Mouse (Mus musculus) C2C12 (cell line): ENCODE results near the gene Rabgap1l. TPM values are rescaled to one million over a fixed set of nuclear protein-coding genes. Genes with fewer than 3 reads are reported as not detected.

Source experiments
- H3K27me3 ChIP-seq: one replicate; pipeline ENCODE4 v1.6.1; 2011; ENCODE audit not compliant: control insufficient read depth, insufficient read depth, insufficient read length
- H3K36me3 ChIP-seq: one replicate; pipeline ENCODE4 v1.6.1; 2011; ENCODE audit not compliant: control insufficient read depth, insufficient read depth
- H3K4me3 ChIP-seq: one replicate; pipeline ENCODE4 v1.5.1; 2011; ENCODE audit warnings: mild to moderate bottlenecking, control low read depth; ENCODE audit not compliant: poor library complexity, insufficient read depth, severe bottlenecking
- H3K79me2 ChIP-seq: one replicate; pipeline ENCODE4 v1.6.1; 2011; ENCODE audit not compliant: control insufficient read depth, insufficient read depth
- H3K79me3 ChIP-seq: one replicate; pipeline ENCODE4 v1.6.1; 2011; ENCODE audit warnings: low read depth, control low read depth
- H3ac ChIP-seq: one replicate; pipeline ENCODE3; 2011; ENCODE audit warnings: low read depth; ENCODE audit not compliant: control insufficient read depth, insufficient read length
- CEBPB ChIP-seq: IDR thresholded peaks from one replicate; pipeline ENCODE4 v1.6.1; 2011; ENCODE audit warnings: low read depth, mild to moderate bottlenecking, control low read depth, moderate library complexity
- CTCF ChIP-seq: IDR thresholded peaks from one replicate; pipeline ENCODE4 v1.5.1; 2011; ENCODE audit not compliant: control insufficient read depth, insufficient read depth, insufficient read length
- FOSL1 ChIP-seq: IDR thresholded peaks from one replicate; pipeline ENCODE4 v1.8.0; 2011; ENCODE audit warnings: mild to moderate bottlenecking, low read length; ENCODE audit not compliant: poor library complexity, insufficient read depth, severe bottlenecking
- MAX ChIP-seq: IDR thresholded peaks from one replicate; pipeline ENCODE4 v1.6.1; 2011; ENCODE audit warnings: mild to moderate bottlenecking, control low read depth
- MYOD1 ChIP-seq: IDR thresholded peaks from one replicate; pipeline ENCODE4 v1.6.1; 2011; ENCODE audit warnings: low read depth; ENCODE audit not compliant: control insufficient read depth, insufficient read length
- MYOG ChIP-seq: IDR thresholded peaks from one replicate; pipeline ENCODE4 v1.6.1; 2011; ENCODE audit not compliant: control insufficient read depth, insufficient read length; ENCODE audit errors: extremely low read depth
- USF1 ChIP-seq: IDR thresholded peaks from one replicate; pipeline ENCODE4 v1.6.1; 2011; ENCODE audit warnings: low read depth, mild to moderate bottlenecking, control low read depth, moderate library complexity
- polyA plus RNA-seq: library from polyadenylated mRNA; unstranded; fragments of >200 nt; fragmentation: generic; extraction: Trizol; gene quantifications from one replicate; pipeline ENCODE4 v1.2.1, GENCODE M21; 2012; ENCODE audit warnings: missing spikeins

Rabgap1l gene
- polyA plus RNA-seq, 1 experiment = 3.2 TPM

- H3K79me3 ChIP-seq = no peaks in the 10 kb centered on the region
- TF ChIP-seq USF1 (no peak), CEBPB (no peak), MAX (no peak), MYOG (no peak), CTCF (no peak), MYOD1 (no peak), FOSL1 (no peak)
- H3ac ChIP-seq = no peak overlapping the region
- H3K79me2 ChIP-seq = no peaks in the 10 kb centered on the region
- H3K36me3 ChIP-seq = no peaks in the 10 kb centered on the region
- no peak overlapping the region for H3K4me3 ChIP-seq
- no peaks in the 10 kb centered on the region for H3K27me3 ChIP-seq
Observed at GRCm38 (mm10) chr1:160465186-160465585, 327.8 kb downstream of the Rabgap1l start.

- no peaks in the 10 kb centered on the region for H3K27me3 ChIP-seq
- H3ac ChIP-seq = no peak overlapping the region
- H3K79me3 ChIP-seq = no peaks in the 10 kb centered on the region
- no peaks in the 10 kb centered on the region for H3K36me3 ChIP-seq
- H3K4me3 ChIP-seq = no peak overlapping the region
- no peaks in the 10 kb centered on the region for H3K79me2 ChIP-seq
- no peak for TF ChIP-seq MYOD1
- TF ChIP-seq FOSL1 = no peak
- TF ChIP-seq MYOG = no peak
- no peak for TF ChIP-seq CTCF
- no peak for TF ChIP-seq USF1
- TF ChIP-seq MAX = no peak
- TF ChIP-seq CEBPB = no peak
Observed at GRCm38 (mm10) chr1:160464148-160464547, 328.9 kb downstream of the Rabgap1l start.

GRCm38 (mm10) chr1:160460346-160460745 is 332.7 kb downstream of the Rabgap1l start:
- Histone ChIP-seq H3K27me3 (no peaks in the 10 kb centered on the region), H3K79me3 (no peaks in the 10 kb centered on the region), H3K36me3 (no peaks in the 10 kb centered on the region), H3ac (no peak overlapping the region), H3K4me3 (no peak overlapping the region), H3K79me2 (no peaks in the 10 kb centered on the region)
- TF ChIP-seq CTCF (no peak), MYOD1 (no peak), CEBPB (no peak), FOSL1 (no peak), MYOG (no peak), USF1 (no peak), MAX (no peak)

GRCm38 (mm10) chr1:160451663-160452062 is 341.3 kb downstream of the Rabgap1l start:
- TF ChIP-seq USF1 = no peak
- no peak for TF ChIP-seq MYOD1
- TF ChIP-seq FOSL1 = no peak
- TF ChIP-seq CEBPB = no peak
- no peak for TF ChIP-seq MYOG
- no peak for TF ChIP-seq MAX
- Histone ChIP-seq H3K79me3 (no peaks in the 10 kb centered on the region), H3K36me3 (no peaks in the 10 kb centered on the region), H3K27me3 (no peaks in the 10 kb centered on the region), H3ac (no peak overlapping the region), H3K79me2 (no peaks in the 10 kb centered on the region), H3K4me3 (no peak overlapping the region)

DNA sequence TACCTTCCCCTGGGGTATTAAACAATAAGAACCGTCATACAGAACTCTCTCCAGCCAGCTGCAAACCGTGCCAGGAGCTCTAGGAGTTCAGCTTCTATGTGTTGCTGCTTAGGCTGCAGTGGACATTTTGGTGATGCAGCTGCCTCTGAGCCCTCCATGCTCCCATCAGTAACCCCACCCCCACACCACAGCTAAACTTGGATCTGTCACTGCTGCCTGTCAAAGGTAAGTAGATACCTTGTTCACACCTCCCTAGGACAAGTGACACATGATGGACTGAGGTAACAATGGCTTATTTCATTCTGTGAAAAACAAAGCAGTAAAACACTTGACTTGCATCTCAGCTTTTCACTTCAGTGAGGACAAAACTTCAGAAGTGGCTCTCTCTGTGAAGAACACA is 344.3 kb downstream of the Rabgap1l start:
- no peak overlapping the region for H3K4me3 ChIP-seq
- H3K79me3 ChIP-seq = no peaks in the 10 kb centered on the region
- H3K79me2 ChIP-seq = no peaks in the 10 kb centered on the region
- no peaks in the 10 kb centered on the region for H3K27me3 ChIP-seq
- H3ac ChIP-seq = no peak overlapping the region
- TF ChIP-seq MAX (no peak), CTCF (no peak), USF1 (no peak), MYOD1 (no peak), MYOG (no peak), FOSL1 (no peak), CEBPB (no peak)
- H3K36me3 ChIP-seq = no peaks in the 10 kb centered on the region

GRCm38 (mm10) chr1:160446823-160447222 is 346.2 kb downstream of the Rabgap1l start:
- no peaks in the 10 kb centered on the region for H3K79me2 ChIP-seq
- TF ChIP-seq FOSL1 (no peak), MAX (no peak), CEBPB (no peak), USF1 (no peak)
- no peaks in the 10 kb centered on the region for H3K79me3 ChIP-seq
- H3K27me3 ChIP-seq = no peaks in the 10 kb centered on the region
- H3ac ChIP-seq = no peak overlapping the region
- H3K4me3 ChIP-seq = no peak overlapping the region
- H3K36me3 ChIP-seq = no peaks in the 10 kb centered on the region

GRCm38 (mm10) chr1:160443506-160443905 is 349.5 kb downstream of the Rabgap1l start:
- no peaks in the 10 kb centered on the region for H3K27me3 ChIP-seq
- H3K79me2 ChIP-seq = no peaks in the 10 kb centered on the region
- H3K4me3 ChIP-seq = no peak overlapping the region
- no peaks in the 10 kb centered on the region for H3K36me3 ChIP-seq
- no peak overlapping the region for H3ac ChIP-seq
- H3K79me3 ChIP-seq = no peaks in the 10 kb centered on the region
- TF ChIP-seq MYOG (no peak), CEBPB (no peak), MAX (no peak), MYOD1 (no peak), USF1 (no peak), FOSL1 (no peak), CTCF (no peak)
